Mouse (Mus musculus) left cerebral cortex, postnatal 10 days (tissue): ENCODE data around the gene Irgm1. TPM values are rescaled to one million over a fixed set of nuclear protein-coding genes. Genes with fewer than 3 reads are reported as not detected.

ENCODE experiments used
- DNase-seq, 2 experiments: peaks; one replicate each; pipeline ENCODE4 v3.0.0; 2021 to 2022; ENCODE audit warnings: low spot score in 2 of 2, mixed read lengths in 1 of 2; ENCODE audit errors: extremely low spot score in 1 of 2
- intact Hi-C: fragments of 180-260 bp; cut with DNase I; formaldehyde crosslinking; loops from one replicate; pipeline ENCODE4 v1.15.1; 2025
- total RNA-seq, 2 experiments: library from RNA; stranded (reverse); gene quantifications; 2 replicates each; pipeline ENCODE4 v1.2.3; 2021

The Irgm1 gene
- total RNA-seq, 2 experiments from 2014 or later, result 2.8 to 3.6 TPM

DNA sequence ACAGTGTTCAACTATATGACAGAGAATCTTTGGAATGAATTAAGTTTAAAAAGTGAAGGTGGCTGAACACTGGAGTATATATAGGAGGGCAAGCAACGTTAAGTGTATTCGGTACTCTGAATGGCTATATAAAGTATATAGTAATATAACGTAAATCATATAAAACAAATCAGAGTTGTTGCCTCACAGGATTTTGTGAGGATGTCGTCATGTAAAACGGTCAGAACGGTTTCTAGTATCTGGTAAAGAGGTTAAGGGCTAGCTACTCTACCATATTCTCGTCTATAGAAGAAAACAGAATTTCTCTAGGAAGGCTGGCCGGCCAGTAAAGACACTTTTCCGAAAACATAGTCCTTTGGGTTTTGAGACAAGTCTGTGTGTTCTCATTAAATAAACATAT lies 53.7 kb downstream of the Irgm1 start:
- DNase-seq, result no peak
- intact Hi-C loops, result loop anchor here (2.0 kb wide), 1 partner anchor 39 kb away; no protein-coding TSS in a partner anchor

DNA sequence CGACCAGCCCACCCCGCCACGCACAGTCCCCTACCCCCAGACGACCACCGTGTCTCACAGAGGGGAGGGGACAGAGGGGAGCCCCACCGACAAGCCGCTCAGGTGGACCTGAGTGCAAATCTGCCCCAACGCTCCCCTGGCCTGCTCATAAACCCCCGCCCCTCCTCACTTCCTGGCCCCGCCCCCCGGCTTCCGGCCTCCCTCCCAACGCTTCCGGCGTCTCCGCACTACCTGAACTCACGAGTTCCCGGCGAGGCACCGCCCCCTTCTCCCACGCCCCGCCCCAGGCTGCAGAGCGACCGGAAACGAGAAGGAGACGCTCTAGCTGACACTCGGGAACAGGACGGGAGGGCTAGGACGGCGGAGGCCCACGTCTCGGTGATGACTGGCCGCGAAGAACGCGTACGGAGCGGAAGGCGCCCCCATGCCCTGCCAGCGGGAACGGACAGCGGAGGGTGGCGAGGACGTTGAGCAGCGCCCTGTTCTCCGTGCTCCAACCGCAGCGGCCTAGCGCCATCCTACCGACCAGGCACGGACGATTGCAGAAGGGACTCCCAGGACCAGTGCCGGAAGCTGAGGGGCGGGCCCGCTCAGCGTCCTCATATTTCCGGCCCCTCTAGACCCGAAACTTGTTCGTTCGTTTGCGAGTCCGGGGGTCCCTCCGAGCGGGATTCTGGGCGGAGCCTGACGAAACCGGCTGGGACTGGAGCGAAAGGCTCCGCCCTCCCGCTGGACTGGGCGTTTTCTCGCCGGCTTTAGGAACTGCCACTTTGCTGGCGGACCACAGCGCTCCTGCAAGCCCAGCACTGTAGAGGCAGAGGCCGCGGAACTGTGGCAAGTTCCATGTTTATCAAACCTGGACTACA lies 54.5 kb downstream of the Irgm1 start, which contains the start of gene Trim41:
TSS of gene Trim41 (minus strand) at position 554 of the 866 bp plus-strand sequence.
- peak; percentile 97 to 100 for DNase-seq
- intact Hi-C loops, result no loop called here

DNA sequence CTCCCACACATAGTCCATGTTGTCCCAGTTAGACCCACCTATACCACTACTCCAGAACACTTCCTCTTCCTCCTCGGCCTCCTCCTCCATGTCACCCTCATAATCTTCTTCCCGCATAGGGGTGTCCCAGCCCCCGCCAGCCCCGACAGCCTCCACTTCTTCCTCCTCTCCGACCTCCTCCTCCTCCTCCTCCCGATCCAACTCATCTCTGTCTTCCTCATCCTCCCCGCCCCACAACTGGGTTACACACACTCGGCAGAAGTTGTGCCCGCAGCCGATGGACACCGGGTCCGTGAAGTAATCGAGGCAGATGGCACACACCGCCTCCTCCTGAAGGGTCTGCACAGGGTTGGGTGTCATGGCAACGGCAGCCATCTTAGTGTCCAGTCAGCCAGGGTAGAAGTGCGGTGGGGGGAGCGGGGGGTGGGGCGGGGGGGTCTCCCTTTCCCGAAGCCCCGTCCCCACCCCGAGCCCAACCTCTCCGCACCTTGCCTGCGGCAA lies 55.2 kb downstream of the Irgm1 start:
- DNase-seq, result peak in 1 of 2 experiments; percentile 81
- intact Hi-C loops, result no loop called here

DNA sequence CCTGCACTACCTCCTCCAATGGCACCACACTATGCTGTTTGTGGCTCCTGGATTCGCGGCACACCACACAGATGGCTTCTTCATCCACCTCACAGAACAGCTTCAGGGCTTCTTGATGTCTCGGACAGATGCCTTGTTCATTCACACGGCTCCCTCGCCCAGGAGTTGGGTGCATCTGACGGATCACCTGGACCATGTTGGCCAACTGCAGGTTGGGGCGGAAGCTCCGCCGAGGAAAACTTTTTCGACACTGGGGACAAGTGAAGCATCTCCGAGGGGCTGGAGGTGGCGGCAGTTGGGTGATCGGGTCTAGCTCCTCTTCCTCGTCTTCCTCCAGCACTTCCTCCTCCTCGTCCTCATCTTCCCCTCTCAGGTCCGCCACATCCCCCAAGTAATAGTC lies 55.6 kb downstream of the Irgm1 start:
- intact Hi-C loops, result loop anchor here (2.0 kb wide), 1 partner anchor 15 kb away; the partner anchor contains the start of gene Rack1
- peak in 1 of 2 experiments; percentile 50 for DNase-seq

DNA sequence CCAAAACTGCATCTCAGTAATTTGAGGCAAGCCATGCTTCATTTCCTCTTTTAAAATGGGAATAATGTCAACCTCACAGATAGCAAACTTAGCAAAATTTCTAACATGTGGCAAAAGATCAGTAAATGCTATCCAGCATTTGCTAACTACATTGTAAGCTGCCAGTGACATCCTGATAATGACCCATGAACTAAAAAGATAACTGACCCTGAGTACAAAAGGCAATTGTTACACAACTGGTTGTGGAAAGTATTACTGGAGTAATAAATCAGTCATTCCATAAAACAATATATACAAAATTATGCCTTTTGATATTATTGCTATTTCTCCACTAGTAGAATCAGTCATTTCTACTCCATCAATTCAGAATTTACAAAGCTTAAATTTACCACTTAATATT lies 57.7 kb downstream of the Irgm1 start:
- intact Hi-C loops, result loop anchor here (2.0 kb wide), 1 partner anchor 13 kb away; the partner anchor contains the start of gene Rack1
- no peak for DNase-seq

Other genes with a start within 250 kb of the Irgm1 start
- 100 to 1,000 TPM; 345 to 360 TPM for gene Rack1, start 71.4 kb downstream of the Irgm1 start, total RNA-seq
- 10 to 100 TPM; 44.0 to 48.2 TPM for gene Trim41, start 54.3 kb downstream of the Irgm1 start, total RNA-seq
- 1 to 10 TPM; 3.0 to 3.1 TPM for gene Trim7, start 45.5 kb downstream of the Irgm1 start, total RNA-seq
- 1 to 10 TPM in 1 of 2 experiments, under 1 TPM in 1; 0.75 to 1.6 TPM for gene Gm12184, start 45.0 kb downstream of the Irgm1 start, total RNA-seq
- gene Gm5431, start 30.5 kb upstream of the Irgm1 start, total RNA-seq, result under 1 TPM; 0.28 to 0.43 TPM
- 1 to 10 TPM; 1.2 to 1.3 TPM for gene Psme2b, start 74.5 kb upstream of the Irgm1 start, total RNA-seq
- gene Olfr56, start 107.2 kb upstream of the Irgm1 start, total RNA-seq, result not detected
- under 1 TPM; 0.77 to 0.90 TPM for gene 9930111J21Rik1, start 107.7 kb upstream of the Irgm1 start, total RNA-seq
- gene Gm12185, start 120.5 kb upstream of the Irgm1 start, total RNA-seq, result not detected
- under 1 TPM in 1 of 2 experiments, not detected in 1; 0.11 TPM for gene Tgtp1, start 122.5 kb upstream of the Irgm1 start, total RNA-seq
- gene 9930111J21Rik2, start 179.6 kb upstream of the Irgm1 start, total RNA-seq, result 1 to 10 TPM in 1 of 2 experiments, under 1 TPM in 1; 0.85 to 1.2 TPM
- not detected for gene Tgtp2, start 192.5 kb upstream of the Irgm1 start, total RNA-seq
- gene Ifi47, start 204.9 kb upstream of the Irgm1 start, total RNA-seq, result under 1 TPM; 0.45 to 0.61 TPM
- gene Olfr1396, start 243.2 kb upstream of the Irgm1 start, total RNA-seq, result not detected